Mouse (Mus musculus): ENCODE results near the gene Gm21988.

Gene Gm21988

GRCm38 (mm10) chr11:70239541-70240279 lies at the start of gene Gm21988, which contains the start of gene Rnasek:
Gene Gm21988 (minus strand): TSS chr11:70239830.
Gene Rnasek (minus strand): TSS chr11:70239842.
- DNase-seq (ENCODE audit: low spot score in 2 of 2) = peak in 1 of 2 experiments; percentile 71

GRCm38 (mm10) chr11:70289236-70289635 lies 49.6 kb upstream of the Gm21988 start:
- no peak for DNase-seq (ENCODE audit: low spot score in 2 of 2)

- DNase-seq (ENCODE audit: low spot score in 2 of 2) = no peak
Measured at GRCm38 (mm10) chr11:70288102-70288501, 48.5 kb upstream of the Gm21988 start.

GRCm38 (mm10) chr11:70285686-70286085 lies 46.1 kb upstream of the Gm21988 start:
- DNase-seq (ENCODE audit: low spot score in 2 of 2) = no peak

- no peak for DNase-seq (ENCODE audit: low spot score in 2 of 2)
Measured at GRCm38 (mm10) chr11:70284757-70285156, 45.1 kb upstream of the Gm21988 start.

GRCm38 (mm10) chr11:70283666-70284065 lies 44.0 kb upstream of the Gm21988 start:
- DNase-seq (ENCODE audit: low spot score in 2 of 2) = no peak

GRCm38 (mm10) chr11:70280441-70280840 lies 40.8 kb upstream of the Gm21988 start:
- no peak for DNase-seq (ENCODE audit: low spot score in 2 of 2)

- DNase-seq (ENCODE audit: low spot score in 2 of 2) = no peak
Measured at GRCm38 (mm10) chr11:70278961-70279360, 39.3 kb upstream of the Gm21988 start.

GRCm38 (mm10) chr11:70271641-70272040 lies 32.0 kb upstream of the Gm21988 start:
- DNase-seq (ENCODE audit: low spot score in 2 of 2) = no peak

- no peak for DNase-seq (ENCODE audit: low spot score in 2 of 2)
Measured at GRCm38 (mm10) chr11:70266405-70266804, 26.8 kb upstream of the Gm21988 start.

- no peak for DNase-seq (ENCODE audit: low spot score in 2 of 2)
Measured at GRCm38 (mm10) chr11:70265819-70266218, 26.2 kb upstream of the Gm21988 start.

- no peak for DNase-seq (ENCODE audit: low spot score in 2 of 2)
Measured at GRCm38 (mm10) chr11:70265252-70265651, 25.6 kb upstream of the Gm21988 start.

GRCm38 (mm10) chr11:70259035-70259434 lies 19.4 kb upstream of the Gm21988 start:
- DNase-seq (ENCODE audit: low spot score in 2 of 2) = no peak

GRCm38 (mm10) chr11:70254931-70255531 lies 15.4 kb upstream of the Gm21988 start, which contains the start of gene Alox12:
Gene Alox12 (minus strand): TSS chr11:70255353.
- peak in 1 of 2 experiments; percentile 48 for DNase-seq (ENCODE audit: low spot score in 2 of 2)

- no peak for DNase-seq (ENCODE audit: low spot score in 2 of 2)
Measured at GRCm38 (mm10) chr11:70254337-70254736, 14.7 kb upstream of the Gm21988 start.

- no peak for DNase-seq (ENCODE audit: low spot score in 2 of 2)
Measured at GRCm38 (mm10) chr11:70251853-70252252, 12.2 kb upstream of the Gm21988 start.

- DNase-seq (ENCODE audit: low spot score in 2 of 2) = no peak
Measured at GRCm38 (mm10) chr11:70250150-70250549, 10.5 kb upstream of the Gm21988 start.

- DNase-seq (ENCODE audit: low spot score in 2 of 2) = peak in 1 of 2 experiments; percentile 28
Measured at GRCm38 (mm10) chr11:70247136-70247845, 7.7 kb upstream of the Gm21988 start.

GRCm38 (mm10) chr11:70242591-70242990 lies 3.0 kb upstream of the Gm21988 start:
- DNase-seq (ENCODE audit: low spot score in 2 of 2) = no peak

GRCm38 (mm10) chr11:70238591-70239440 lies 814 bp downstream of the Gm21988 start:
- no peak for DNase-seq (ENCODE audit: low spot score in 2 of 2)

- peak; percentile 98 to 99 for DNase-seq (ENCODE audit: low spot score in 2 of 2)
Measured at GRCm38 (mm10) chr11:70237457-70238167, 2.0 kb downstream of the Gm21988 start, which contains the start of gene 0610010K14Rik. Gene 0610010K14Rik (minus strand): TSS chr11:70237914.
